Mouse (Mus musculus) heart, adult 2 months (tissue): ENCODE measurements around the gene Cadps2. TPM values are rescaled to one million over a fixed set of nuclear protein-coding genes. Genes with fewer than 3 reads are reported as not detected.

Source experiments
- DNase-seq, 2 experiments: peaks; one replicate each; pipeline ENCODE4 v3.0.0; 2021
- H3K27ac ChIP-seq: fragments of 200-600 bp; 2 replicates; pipeline ENCODE4 v1.8.1; 2022
- H3K27me3 ChIP-seq: fragments of 200-500 bp; 2 replicates; pipeline ENCODE4 v1.6.1; 2012; ENCODE audit warnings: mild to moderate bottlenecking, low read length, inconsistent platforms, mixed read lengths; ENCODE audit not compliant: control insufficient read depth, insufficient read depth
- H3K36me3 ChIP-seq: fragments of 200-500 bp; 2 replicates; pipeline ENCODE4 v1.6.1; 2012; ENCODE audit warnings: low read length, inconsistent platforms; ENCODE audit not compliant: control insufficient read depth, insufficient read depth
- H3K4me1 ChIP-seq: fragments of 200-500 bp; 2 replicates; pipeline ENCODE4 v1.6.1; 2011; ENCODE audit warnings: low read length; ENCODE audit not compliant: control insufficient read depth, insufficient read depth
- H3K4me3 ChIP-seq: fragments of 200-600 bp; 2 replicates; pipeline ENCODE4 v1.8.1; 2022
- H3K79me2 ChIP-seq: fragments of 200-500 bp; replicated peaks from 2 replicates; pipeline ENCODE4 v1.6.1; 2012; ENCODE audit warnings: mild to moderate bottlenecking, inconsistent platforms, low read length, moderate library complexity, mixed read lengths; ENCODE audit not compliant: control insufficient read depth, insufficient read depth
- H3K9ac ChIP-seq: fragments of 200-500 bp; 2 replicates; pipeline ENCODE4 v1.6.1; 2012; ENCODE audit warnings: low read depth, mild to moderate bottlenecking, control low read depth, inconsistent platforms, low read length, mixed read lengths
- CTCF ChIP-seq: fragments of 200-600 bp; IDR thresholded peaks from 2 replicates; pipeline ENCODE4 v1.8.1; 2022; ENCODE audit warnings: antibody characterized with exemption, mild to moderate bottlenecking, moderate library complexity
- EP300 ChIP-seq: fragments of 200-500 bp; IDR thresholded peaks from 2 replicates; pipeline ENCODE4 v1.6.1; 2011; ENCODE audit warnings: low read depth, low read length, control low read depth; ENCODE audit not compliant: insufficient read depth
- POLR2A ChIP-seq: fragments of 200-500 bp; IDR thresholded peaks from 2 replicates; pipeline ENCODE4 v1.6.1; 2011; ENCODE audit warnings: mild to moderate bottlenecking, low read depth, low read length, control low read depth; ENCODE audit not compliant: insufficient read depth
- WGBS: fragments of 180-500 bp; shearing (Covaris S2); methylation state at CpG from one replicate; pipeline ENCODE4 v1.1.7; 2018; 5-methylcytosine and 5-hydroxymethylcytosine counted together
- intact Hi-C: fragments of 180-260 bp; cut with DNase I; formaldehyde crosslinking; loops from one replicate; pipeline ENCODE4 v1.15.1; 2025
- polyA plus RNA-seq: library from polyadenylated mRNA; depleted of rRNA; stranded (reverse); fragments of >200 nt; gene quantifications from 2 replicates; pipeline ENCODE4 v1.2.3, GENCODE M21; 2012
- total RNA-seq, 2 experiments: library from RNA; stranded (reverse); gene quantifications; 2 replicates each; pipeline ENCODE4 v1.2.3; 2021

The Cadps2 gene
- total and polyA plus RNA-seq, 3 experiments, result 0.72 to 1.4 (median 1.1) TPM

DNA sequence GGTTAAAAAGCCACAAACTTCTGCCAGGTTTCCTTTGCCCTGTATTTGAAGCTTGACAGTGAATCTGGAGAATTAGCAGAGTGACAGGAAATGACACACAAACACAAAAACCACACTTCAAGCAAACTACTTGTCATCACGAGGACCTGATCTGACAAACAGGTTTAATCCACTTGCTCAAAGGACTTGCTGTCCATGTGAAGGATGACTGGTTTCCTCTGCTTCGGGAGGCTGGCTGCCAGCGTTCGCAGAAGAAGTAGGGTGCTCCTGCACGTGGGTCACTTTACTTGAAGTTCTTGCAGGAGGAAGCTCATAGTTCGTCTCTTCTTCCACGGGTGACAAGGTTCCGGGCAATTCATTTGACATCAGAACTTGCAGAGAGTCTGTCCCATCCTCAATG lies 190.5 kb downstream of the Cadps2 start:
- Histone ChIP-seq H3K27me3 (no peaks in the 10 kb centered on the region), H3K4me3 (no peak overlapping the region), H3K79me2 (no peaks in the 10 kb centered on the region), H3K9ac (no peak overlapping the region), H3K27ac (no peak overlapping the region), H3K4me1 (no peaks in the 10 kb centered on the region), H3K36me3 (no peaks in the 10 kb centered on the region)
- intact Hi-C loops, result no loop called here
- TF ChIP-seq POLR2A, result no peak
- WGBS, result 54% methylated on average over 8 of the region's 8 CpGs
- DNase-seq, result no peak

DNA sequence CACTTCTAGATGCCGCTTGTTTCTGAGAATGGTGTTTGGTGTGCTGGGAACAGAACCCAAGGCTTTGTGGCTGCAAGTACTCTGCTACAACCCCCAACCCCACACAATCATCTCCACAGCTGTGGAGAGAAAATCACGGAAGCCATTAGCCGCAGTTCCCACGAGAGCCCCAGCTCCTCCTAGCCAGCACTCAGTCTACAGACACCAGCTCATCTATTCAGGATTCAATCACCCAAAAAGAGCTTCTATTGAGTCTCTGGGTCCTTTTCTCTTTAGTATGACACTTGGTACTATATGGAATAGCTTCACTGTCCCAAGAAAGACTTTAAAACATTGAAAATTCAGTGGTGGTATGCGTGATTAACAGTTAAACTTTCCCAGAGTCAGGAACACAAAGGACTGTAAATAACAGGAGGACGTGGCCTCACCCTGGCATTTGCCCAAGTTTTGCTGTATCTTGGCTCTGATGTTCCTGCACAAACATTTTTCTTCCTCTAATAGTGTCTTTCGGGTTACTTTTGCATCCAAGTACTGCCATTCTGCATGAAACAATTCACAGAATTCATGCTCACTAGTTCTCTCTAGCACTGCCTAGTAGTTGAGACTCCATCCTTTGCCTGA lies 191.5 kb downstream of the Cadps2 start:
- H3K27ac ChIP-seq, result no peak overlapping the region
- 36% methylated on average over 7 of the region's 7 CpGs for WGBS
- DNase-seq, result peak in 1 of 2 experiments; percentile 24

GRCm38 (mm10) chr6:23637081-23637480 lies 202.1 kb downstream of the Cadps2 start:
- H3K36me3 ChIP-seq, result no peaks in the 10 kb centered on the region
- no peaks in the 10 kb centered on the region for H3K79me2 ChIP-seq
- intact Hi-C loops, result no loop called here
- WGBS, result 55% methylated on average over 3 of the region's 3 CpGs
- H3K4me3 ChIP-seq, result no peak overlapping the region
- TF ChIP-seq CTCF, result no peak
- H3K27ac ChIP-seq, result no peak overlapping the region
- no peak for DNase-seq
- H3K4me1 ChIP-seq, result no peaks in the 10 kb centered on the region
- no peaks in the 10 kb centered on the region for H3K27me3 ChIP-seq
- H3K9ac ChIP-seq, result no peak overlapping the region

More for the DNA sequence above, 191.5 kb downstream of the Cadps2 start:
- H3K79me2 ChIP-seq, result no peaks in the 10 kb centered on the region
- no peak for TF ChIP-seq EP300
- no peak for TF ChIP-seq CTCF
- H3K4me1 ChIP-seq, result no peaks in the 10 kb centered on the region
- no peak overlapping the region for H3K9ac ChIP-seq
- no peaks in the 10 kb centered on the region for H3K36me3 ChIP-seq
- intact Hi-C loops, result no loop called here
- H3K27me3 ChIP-seq, result no peaks in the 10 kb centered on the region
- no peak overlapping the region for H3K4me3 ChIP-seq

GRCm38 (mm10) chr6:23635208-23635607 lies 204.0 kb downstream of the Cadps2 start:
- Histone ChIP-seq H3K4me3 (no peak overlapping the region), H3K27ac (no peak overlapping the region), H3K4me1 (no peaks in the 10 kb centered on the region), H3K36me3 (no peaks in the 10 kb centered on the region), H3K79me2 (no peaks in the 10 kb centered on the region), H3K27me3 (no peaks in the 10 kb centered on the region), H3K9ac (no peak overlapping the region)
- WGBS, result 82% methylated on average over 3 of the region's 3 CpGs
- no peak for TF ChIP-seq EP300
- no peak for TF ChIP-seq POLR2A
- no peak for TF ChIP-seq CTCF
- DNase-seq, result no peak
- intact Hi-C loops, result no loop called here

DNA sequence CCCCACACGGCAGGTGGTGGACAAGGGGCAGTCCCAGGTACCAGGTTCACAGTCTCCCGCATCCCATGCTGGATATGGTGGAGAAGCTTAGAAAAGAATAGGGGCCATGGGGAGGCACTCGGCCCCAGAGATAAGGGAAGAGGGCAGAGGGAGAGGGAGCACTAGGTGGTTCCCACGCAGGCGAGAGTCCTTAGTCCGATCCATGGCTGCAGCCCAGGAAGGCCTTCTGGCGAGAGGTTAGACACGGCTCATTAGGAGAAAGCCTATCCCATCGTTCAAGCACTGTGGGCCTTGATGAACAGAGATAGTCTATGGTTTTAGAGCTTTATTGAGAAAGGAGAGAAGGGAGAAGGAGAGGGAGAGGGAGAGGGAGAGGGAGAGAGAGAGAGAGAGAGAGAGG lies 205.2 kb downstream of the Cadps2 start:
- H3K4me1 ChIP-seq, result no peaks in the 10 kb centered on the region
- no peak overlapping the region for H3K9ac ChIP-seq
- no peaks in the 10 kb centered on the region for H3K36me3 ChIP-seq
- TF ChIP-seq POLR2A (no peak), EP300 (no peak), CTCF (no peak)
- WGBS, result 81% methylated on average over 9 of the region's 9 CpGs
- intact Hi-C loops, result no loop called here
- no peak overlapping the region for H3K4me3 ChIP-seq
- DNase-seq, result no peak
- no peaks in the 10 kb centered on the region for H3K27me3 ChIP-seq
- no peaks in the 10 kb centered on the region for H3K79me2 ChIP-seq
- no peak overlapping the region for H3K27ac ChIP-seq

GRCm38 (mm10) chr6:23630465-23630864 lies 208.8 kb downstream of the Cadps2 start:
- Histone ChIP-seq H3K27ac (no peak overlapping the region), H3K79me2 (no peaks in the 10 kb centered on the region), H3K9ac (no peak overlapping the region), H3K36me3 (no peaks in the 10 kb centered on the region), H3K4me3 (no peak overlapping the region), H3K27me3 (no peaks in the 10 kb centered on the region), H3K4me1 (no peaks in the 10 kb centered on the region)
- intact Hi-C loops, result no loop called here
- no peak for DNase-seq
- WGBS, result 27% methylated on average over 4 of the region's 4 CpGs
- TF ChIP-seq POLR2A (no peak), CTCF (no peak), EP300 (no peak)
